Mouse (Mus musculus) forebrain, embryonic 11.5 days (tissue): ENCODE results near the gene Tbx2. TPM values are rescaled to one million over a fixed set of nuclear protein-coding genes. Genes with fewer than 3 reads are reported as not detected.

Experiments
- ATAC-seq: fragments of 200-750 bp; cut with Nextera tagmentation; replicated peaks from 2 replicates; pipeline ENCODE4 v1.8.0; 2017; ENCODE audit warnings: moderate TSS enrichment; ENCODE audit not compliant: low FRiP score
- DNase-seq: peaks from one replicate; pipeline ENCODE4 v3.0.0-alpha.2; 2017; ENCODE audit warnings: low spot score
- H3K27ac ChIP-seq: fragments of 300-500 bp; sonication (generic); 2 replicates; pipeline ENCODE4 v1.5.1; 2014; ENCODE audit warnings: low read depth, low read length
- H3K27me3 ChIP-seq: fragments of 300-500 bp; sonication (generic); 2 replicates; pipeline ENCODE4 v1.6.1; 2014; ENCODE audit warnings: mild to moderate bottlenecking, low read length, mixed read lengths; ENCODE audit not compliant: control insufficient read depth, insufficient read depth
- H3K36me3 ChIP-seq: fragments of 300-500 bp; sonication (generic); 2 replicates; pipeline ENCODE4 v1.6.1; 2014; ENCODE audit warnings: mild to moderate bottlenecking, low read length, moderate library complexity, mixed read lengths; ENCODE audit not compliant: control insufficient read depth, insufficient read depth
- H3K4me1 ChIP-seq: fragments of 300-500 bp; sonication (generic); replicated peaks from 2 replicates; pipeline ENCODE4 v1.6.1; 2014; ENCODE audit warnings: low read length, mixed read lengths; ENCODE audit not compliant: control insufficient read depth, insufficient read depth
- H3K4me2 ChIP-seq: fragments of 300-500 bp; sonication (generic); 2 replicates; pipeline ENCODE4 v1.6.1; 2014; ENCODE audit warnings: low read depth, mild to moderate bottlenecking, low read length, moderate library complexity, mixed read lengths; ENCODE audit not compliant: severe bottlenecking
- H3K4me3 ChIP-seq: fragments of 300-500 bp; sonication (generic); 2 replicates; pipeline ENCODE4 v1.5.1; 2014; ENCODE audit warnings: low read depth, low read length
- H3K9ac ChIP-seq: fragments of 300-500 bp; sonication (generic); 2 replicates; pipeline ENCODE4 v1.6.1; 2014; ENCODE audit warnings: low read length
- H3K9me3 ChIP-seq: fragments of 300-500 bp; sonication (generic); 2 replicates; pipeline ENCODE4 v1.6.1; 2016; ENCODE audit warnings: low read length, mixed read lengths; ENCODE audit not compliant: control insufficient read depth
- WGBS: fragments of 180-500 bp; shearing (Covaris S2); extraction: QIAGEN DNeasy Blood & Tissue Kit; methylation state at CpG from one replicate; pipeline ENCODE4 v1.1.7; 2014; 5-methylcytosine and 5-hydroxymethylcytosine counted together
- polyA plus RNA-seq: library from polyadenylated mRNA; unstranded; fragments of >200 nt; fragmentation: Nextera tagmentation; extraction: Ambion mirVana; gene quantifications from 2 replicates; pipeline ENCODE4 v1.2.1, GENCODE M21; 2014

Tbx2 gene
- polyA plus RNA-seq, 1 experiment from 2014 or later = 2.0 TPM

GRCm38 (mm10) chr11:85840803-85841145 is 8.4 kb downstream of the Tbx2 start:
- WGBS = 2% methylated on average over 21 of the region's 21 CpGs
- Histone ChIP-seq H3K27me3 (peaks cover 78% of the 10 kb centered on the region), H3K4me3 (peak overlapping the region; percentile 9; the same call in 1 of the 2 replicates), H3K9me3 (no peaks in the 10 kb centered on the region), H3K4me2 (peak overlapping the region; percentile 21; the same call in 1 of the 2 replicates), H3K36me3 (no peaks in the 10 kb centered on the region), H3K9ac (no peak overlapping the region), H3K4me1 (peaks cover 23% of the 10 kb centered on the region; the same call in 1 of the 2 replicates), H3K27ac (no peak overlapping the region)
- ATAC-seq = no peak
- DNase-seq = peak; percentile 69

- H3K4me3 ChIP-seq = no peak overlapping the region
- no peaks in the 10 kb centered on the region for H3K9me3 ChIP-seq
- H3K27me3 ChIP-seq = peaks cover 78% of the 10 kb centered on the region
- ATAC-seq (no peak), DNase-seq (peak; percentile 61)
- no peak overlapping the region for H3K9ac ChIP-seq
- peaks cover 23% of the 10 kb centered on the region; the same call in 1 of the 2 replicates for H3K4me1 ChIP-seq
- H3K27ac ChIP-seq = no peak overlapping the region
- H3K36me3 ChIP-seq = no peaks in the 10 kb centered on the region
- H3K4me2 ChIP-seq = no peak overlapping the region; the same call in none of the 2 replicates
- 7% methylated on average over 8 of the region's 8 CpGs for WGBS
Observed at GRCm38 (mm10) chr11:85841211-85841681, 8.9 kb downstream of the Tbx2 start.

- peak overlapping the region; percentile 27 for H3K4me3 ChIP-seq
- H3K36me3 ChIP-seq = no peaks in the 10 kb centered on the region
- DNase-seq (peak; percentile 93), ATAC-seq (peak; percentile 66)
- no peaks in the 10 kb centered on the region for H3K9me3 ChIP-seq
- H3K4me1 ChIP-seq = peaks cover 23% of the 10 kb centered on the region; the same call in 1 of the 2 replicates
- peaks cover 71% of the 10 kb centered on the region for H3K27me3 ChIP-seq
- under 1% methylated on average over 24 of the region's 32 CpGs for WGBS
- peak overlapping the region; percentile 58 for H3K4me2 ChIP-seq
- no peak overlapping the region for H3K27ac ChIP-seq
- peak overlapping the region; percentile 45; the same call in 1 of the 2 replicates for H3K9ac ChIP-seq
Observed at GRCm38 (mm10) chr11:85841980-85842379, 9.6 kb downstream of the Tbx2 start.

- WGBS = 4% methylated on average over 24 of the region's 24 CpGs
- H3K9ac ChIP-seq = peak overlapping the region; percentile 37
- H3K4me3 ChIP-seq = peak overlapping the region; percentile 44; the same call in 1 of the 2 replicates
Observed at GRCm38 (mm10) chr11:85842596-85843346, 10.4 kb downstream of the Tbx2 start.

GRCm38 (mm10) chr11:85843347-85843692 is 11.0 kb downstream of the Tbx2 start:
- Histone ChIP-seq H3K36me3 (no peaks in the 10 kb centered on the region), H3K9ac (peak overlapping the region; percentile 37), H3K27me3 (peaks cover 58% of the 10 kb centered on the region), H3K27ac (peak overlapping the region; percentile 34; the same call in 1 of the 2 replicates), H3K4me3 (peak overlapping the region; percentile 44), H3K9me3 (no peaks in the 10 kb centered on the region), H3K4me2 (peak overlapping the region; percentile 87), H3K4me1 (peaks cover 23% of the 10 kb centered on the region; the same call in 1 of the 2 replicates)
- ATAC-seq (peak; percentile 78), DNase-seq (peak; percentile 94)
- under 1% methylated on average over 18 of the region's 18 CpGs for WGBS

More at GRCm38 (mm10) chr11:85842596-85843346, 10.4 kb downstream of the Tbx2 start:
- Histone ChIP-seq H3K4me1 (peaks cover 23% of the 10 kb centered on the region; the same call in 1 of the 2 replicates), H3K27me3 (peaks cover 64% of the 10 kb centered on the region), H3K4me2 (peak overlapping the region; percentile 87), H3K36me3 (no peaks in the 10 kb centered on the region), H3K9me3 (no peaks in the 10 kb centered on the region), H3K27ac (no peak overlapping the region)
- ATAC-seq (no peak), DNase-seq (no peak)

- H3K9ac ChIP-seq = peak overlapping the region; percentile 3; the same call in 1 of the 2 replicates
- ATAC-seq = peak; percentile 37
- H3K4me1 ChIP-seq = peaks cover 23% of the 10 kb centered on the region; the same call in 1 of the 2 replicates
- H3K27ac ChIP-seq = no peak overlapping the region; the same call in 1 of the 2 replicates
- H3K4me3 ChIP-seq = peak overlapping the region; percentile 44
- under 1% methylated on average over 54 of the region's 54 CpGs for WGBS
- H3K27me3 ChIP-seq = peaks cover 51% of the 10 kb centered on the region
- DNase-seq = peak; percentile 95
- no peaks in the 10 kb centered on the region for H3K9me3 ChIP-seq
- H3K4me2 ChIP-seq = peak overlapping the region; percentile 87
- no peaks in the 10 kb centered on the region for H3K36me3 ChIP-seq
Observed at GRCm38 (mm10) chr11:85844144-85844965, 12.0 kb downstream of the Tbx2 start.

GRCm38 (mm10) chr11:85844971-85845370 is 12.6 kb downstream of the Tbx2 start:
- Histone ChIP-seq H3K9ac (no peak overlapping the region; the same call in 1 of the 2 replicates), H3K9me3 (no peaks in the 10 kb centered on the region), H3K36me3 (no peaks in the 10 kb centered on the region), H3K4me1 (peaks cover 23% of the 10 kb centered on the region; the same call in 1 of the 2 replicates), H3K27ac (no peak overlapping the region), H3K4me2 (peak overlapping the region; percentile 87; the same call in 1 of the 2 replicates), H3K4me3 (no peak overlapping the region), H3K27me3 (peaks cover 44% of the 10 kb centered on the region)
- ATAC-seq (no peak), DNase-seq (no peak)
- WGBS = 24% methylated on average over 5 of the region's 5 CpGs

- DNase-seq = no peak
- H3K27me3 ChIP-seq = peaks cover 35% of the 10 kb centered on the region
Observed at GRCm38 (mm10) chr11:85845921-85846320, 13.6 kb downstream of the Tbx2 start.

More at GRCm38 (mm10) chr11:85845921-85846320, 13.6 kb downstream of the Tbx2 start:
- no peak overlapping the region for H3K27ac ChIP-seq
- no peaks in the 10 kb centered on the region for H3K9me3 ChIP-seq
- H3K9ac ChIP-seq = no peak overlapping the region
- H3K4me3 ChIP-seq = no peak overlapping the region
- no peaks in the 10 kb centered on the region for H3K36me3 ChIP-seq
- no peak overlapping the region for H3K4me2 ChIP-seq
- H3K4me1 ChIP-seq = peaks cover 19% of the 10 kb centered on the region; the same call in 1 of the 2 replicates
- no peak for ATAC-seq
- WGBS = 51% methylated on average over 5 of the region's 5 CpGs
